Mouse (Mus musculus) right cerebral cortex, postnatal 36 days (tissue): ENCODE results near the gene Prkcz.

Experiments used
- DNase-seq, 2 experiments: peaks; one replicate each; pipeline ENCODE4 v3.0.0; 2022; ENCODE audit warnings: low spot score in 2 of 2, mixed read lengths in 1 of 2

The Prkcz gene

GRCm38 (mm10) chr4:155220213-155221100 is 140.7 kb downstream of the Prkcz start:
- DNase-seq: no peak

GRCm38 (mm10) chr4:155219271-155220212 is 141.6 kb downstream of the Prkcz start:
- no peak for DNase-seq

- no peak for DNase-seq
Measured at GRCm38 (mm10) chr4:155218104-155218732, 142.9 kb downstream of the Prkcz start.

GRCm38 (mm10) chr4:155217241-155218103 is 143.7 kb downstream of the Prkcz start:
- no peak for DNase-seq

DNA sequence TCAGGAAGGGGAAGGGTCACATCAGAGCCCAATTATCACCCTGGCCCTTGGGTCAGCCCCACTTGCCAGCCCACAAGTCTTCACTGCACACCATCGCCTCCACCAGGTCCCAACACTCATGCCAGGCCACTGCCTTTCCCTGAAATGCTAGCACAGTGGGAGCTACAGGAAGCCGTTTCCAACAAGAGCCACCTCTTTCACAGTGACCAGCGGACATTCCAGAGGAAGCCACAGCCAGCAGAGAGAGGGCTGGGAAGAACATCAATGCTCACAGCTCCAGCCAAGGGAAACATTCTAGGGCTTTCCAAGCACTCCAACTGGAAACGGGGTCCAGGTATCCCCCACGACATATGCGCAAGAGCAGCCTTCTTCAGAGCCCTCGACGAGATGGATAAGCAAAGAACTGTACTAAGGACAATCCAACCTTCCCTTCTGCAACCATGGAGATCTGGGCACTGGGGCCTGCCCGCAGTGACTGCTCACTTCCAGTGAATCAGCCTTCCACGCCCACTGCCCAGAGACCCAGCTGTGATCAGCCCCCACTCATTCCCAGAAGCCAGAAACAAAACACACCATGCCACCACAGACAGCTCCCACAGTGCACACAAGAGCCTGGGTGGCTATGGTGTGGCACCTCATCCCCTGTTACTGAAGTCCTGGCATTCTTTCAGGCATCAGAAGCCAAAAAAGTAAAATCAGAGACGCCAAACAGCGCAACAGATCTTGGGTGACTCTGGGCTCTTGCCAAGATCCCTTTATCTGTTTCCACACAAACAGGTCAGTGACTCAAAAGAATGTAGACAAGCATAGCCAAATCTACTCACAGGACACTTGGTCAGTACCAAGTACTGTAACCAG is 145.2 kb downstream of the Prkcz start:
- DNase-seq: peak in 1 of 2 experiments; percentile 56

DNA sequence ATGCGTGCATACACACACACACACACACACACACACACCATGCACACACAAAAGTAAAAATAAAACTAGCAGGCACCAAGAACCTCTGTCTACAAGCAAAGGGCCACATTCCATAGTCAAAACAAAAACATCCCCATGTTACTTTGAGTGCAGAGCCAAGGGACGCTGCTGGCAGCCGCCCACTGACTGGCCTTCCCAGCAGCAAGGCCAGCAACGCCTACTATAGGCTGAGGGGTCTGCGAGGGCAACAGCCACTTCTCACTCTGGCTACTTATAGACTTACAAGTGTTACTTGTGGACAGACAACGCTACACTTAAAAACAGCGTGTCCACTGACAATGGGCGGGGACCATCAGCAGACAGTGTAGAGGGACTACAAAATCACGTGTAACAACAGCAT is 146.0 kb downstream of the Prkcz start:
- no peak for DNase-seq

GRCm38 (mm10) chr4:155214793-155215192 is 146.4 kb downstream of the Prkcz start:
- DNase-seq: no peak

DNA sequence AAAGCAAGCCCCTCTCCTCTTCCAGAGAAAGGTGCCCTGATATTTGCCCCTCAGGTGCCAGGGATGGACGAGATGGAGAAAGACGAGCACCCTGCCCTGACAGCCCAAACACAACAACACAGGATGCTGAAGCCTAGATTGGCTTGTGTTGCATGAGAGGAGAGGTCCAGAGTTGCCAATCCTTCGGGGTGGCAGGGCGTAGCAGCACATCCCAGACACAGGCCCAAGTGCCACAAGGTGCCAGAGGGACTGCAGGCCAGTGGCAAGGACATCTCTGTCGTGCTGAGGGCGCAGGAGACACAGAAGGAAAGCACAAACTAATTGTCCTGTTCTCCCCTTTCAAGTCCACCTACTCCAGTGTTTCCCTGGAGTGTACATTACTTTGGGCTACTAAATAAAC is 147.0 kb downstream of the Prkcz start:
- no peak for DNase-seq

DNA sequence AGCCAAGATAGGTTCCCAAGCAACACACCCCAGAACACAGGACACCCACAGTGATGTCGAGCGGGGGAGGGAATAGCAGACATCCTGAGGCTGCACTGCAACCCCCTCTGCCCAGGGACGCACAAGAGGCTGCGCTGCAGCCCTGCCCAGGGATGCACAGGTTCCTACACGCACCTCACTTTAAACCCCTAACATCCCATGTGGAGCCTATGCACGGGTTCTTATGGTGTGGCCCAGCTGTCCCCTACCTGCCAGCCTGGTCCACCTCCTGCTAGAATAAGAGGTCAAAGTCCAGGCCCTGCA is 147.5 kb downstream of the Prkcz start:
- no peak for DNase-seq

GRCm38 (mm10) chr4:155213052-155213751 is 148.0 kb downstream of the Prkcz start:
- DNase-seq: no peak
